Mouse (Mus musculus): Measurements from ENCODE around the gene Csmd2. TPM values are rescaled to one million over a fixed set of nuclear protein-coding genes. Genes with fewer than 3 reads are reported as not detected.
"Not testable (repeated sequence)": the region's sequence is repeated elsewhere in the genome, so short reads cannot be mapped to it uniquely, and the experiment has no call there.

The Csmd2 gene
- polyA plus RNA-seq, 1 experiment: not detected

GRCm38 (mm10) chr4:128593286-128593685, 605.6 kb downstream of the Csmd2 start:
- Histone ChIP-seq H3K4me3 (replicated peaks; ENCODE audit: extremely low read depth, low read depth, low read length) (no peak overlapping the region), H3K4me1 (ENCODE audit: control insufficient read depth, insufficient read depth, low read length) (no peaks in the 10 kb centered on the region)
- DNase-seq: no peak
- 86% methylated on average over 4 of the region's 4 CpGs for WGBS
- TF ChIP-seq POLR2A (IDR thresholded peaks at IDR 0.05; ENCODE audit: borderline replicate concordance, extremely low read depth, low read depth, low read length): no peak
- TF ChIP-seq CTCF (IDR thresholded peaks at IDR 0.05; ENCODE audit: insufficient read depth, low read length): no peak

- TF ChIP-seq POLR2A (IDR thresholded peaks at IDR 0.05; ENCODE audit: borderline replicate concordance, extremely low read depth, low read depth, low read length): no peak
- TF ChIP-seq CTCF (IDR thresholded peaks at IDR 0.05; ENCODE audit: insufficient read depth, low read length): no peak
Observed at GRCm38 (mm10) chr4:128594062-128594461, 606.4 kb downstream of the Csmd2 start.

GRCm38 (mm10) chr4:128597801-128598560, 610.3 kb downstream of the Csmd2 start:
- 75% methylated on average over 12 of the region's 12 CpGs for WGBS
- no peak for TF ChIP-seq POLR2A (IDR thresholded peaks at IDR 0.05; ENCODE audit: borderline replicate concordance, extremely low read depth, low read depth, low read length)
- no peak for TF ChIP-seq CTCF (IDR thresholded peaks at IDR 0.05; ENCODE audit: insufficient read depth, low read length)
- no peak for DNase-seq

More at GRCm38 (mm10) chr4:128594062-128594461, 606.4 kb downstream of the Csmd2 start:
- WGBS: 82% methylated on average over 5 of the region's 5 CpGs
- Histone ChIP-seq H3K4me1 (ENCODE audit: control insufficient read depth, insufficient read depth, low read length) (no peaks in the 10 kb centered on the region), H3K4me3 (replicated peaks; ENCODE audit: extremely low read depth, low read depth, low read length) (no peak overlapping the region)
- DNase-seq: no peak

GRCm38 (mm10) chr4:128606586-128606985, 618.9 kb downstream of the Csmd2 start:
- TF ChIP-seq POLR2A (IDR thresholded peaks at IDR 0.05; ENCODE audit: borderline replicate concordance, extremely low read depth, low read depth, low read length) (no peak), CTCF (IDR thresholded peaks at IDR 0.05; ENCODE audit: insufficient read depth, low read length) (no peak)
- Histone ChIP-seq H3K4me1 (ENCODE audit: control insufficient read depth, insufficient read depth, low read length) (no peaks in the 10 kb centered on the region; the same call in 1 of the 2 replicates), H3K4me3 (replicated peaks; ENCODE audit: extremely low read depth, low read depth, low read length) (no peak overlapping the region)
- no peak for DNase-seq
- 93% methylated on average over 7 of the region's 7 CpGs for WGBS

More at GRCm38 (mm10) chr4:128597801-128598560, 610.3 kb downstream of the Csmd2 start:
- H3K4me3 ChIP-seq (replicated peaks; ENCODE audit: extremely low read depth, low read depth, low read length): no peak overlapping the region
- no peaks in the 10 kb centered on the region for H3K4me1 ChIP-seq (ENCODE audit: control insufficient read depth, insufficient read depth, low read length)

- TF ChIP-seq POLR2A (IDR thresholded peaks at IDR 0.05; ENCODE audit: borderline replicate concordance, extremely low read depth, low read depth, low read length) (no peak), CTCF (IDR thresholded peaks at IDR 0.05; ENCODE audit: insufficient read depth, low read length) (no peak)
- DNase-seq: no peak
- Histone ChIP-seq H3K4me1 (ENCODE audit: control insufficient read depth, insufficient read depth, low read length) (no peaks in the 10 kb centered on the region; the same call in 1 of the 2 replicates), H3K4me3 (replicated peaks; ENCODE audit: extremely low read depth, low read depth, low read length) (no peak overlapping the region)
- WGBS: 72% methylated on average over 11 of the region's 11 CpGs
Observed at GRCm38 (mm10) chr4:128607661-128608060, 620.0 kb downstream of the Csmd2 start.

- H3K4me3 ChIP-seq (replicated peaks; ENCODE audit: extremely low read depth, low read depth, low read length): peak overlapping the region; percentile 93
- TF ChIP-seq POLR2A (IDR thresholded peaks at IDR 0.05; ENCODE audit: borderline replicate concordance, extremely low read depth, low read depth, low read length) (no peak), CTCF (IDR thresholded peaks at IDR 0.05; ENCODE audit: insufficient read depth, low read length) (no peak)
- H3K4me1 ChIP-seq (ENCODE audit: control insufficient read depth, insufficient read depth, low read length): no peaks in the 10 kb centered on the region; the same call in 1 of the 2 replicates
- DNase-seq: peak; percentile 9
- WGBS: 5% methylated on average over 27 of the region's 27 CpGs
Observed at GRCm38 (mm10) chr4:128609276-128609924, 621.7 kb downstream of the Csmd2 start.

GRCm38 (mm10) chr4:128609925-128610402, 622.3 kb downstream of the Csmd2 start, which contains the start of gene Zscan20:
Gene Zscan20 (minus strand): TSS chr4:128610098.
- peak; percentile 92 for DNase-seq
- WGBS: under 1% methylated on average over 24 of the region's 24 CpGs
- H3K4me3 ChIP-seq (replicated peaks; ENCODE audit: extremely low read depth, low read depth, low read length): peak within 1 kb of the TSS; percentile 93
- H3K4me1 ChIP-seq (ENCODE audit: control insufficient read depth, insufficient read depth, low read length): no peaks in the 10 kb centered on the region; the same call in 1 of the 2 replicates
- TF ChIP-seq CTCF (IDR thresholded peaks at IDR 0.05; ENCODE audit: insufficient read depth, low read length): no peak
- TF ChIP-seq POLR2A (IDR thresholded peaks at IDR 0.05; ENCODE audit: borderline replicate concordance, extremely low read depth, low read depth, low read length): peak; percentile 63; the same call in 1 of the 2 replicates

GRCm38 (mm10) chr4:128610706-128611105, 623.0 kb downstream of the Csmd2 start:
- Histone ChIP-seq H3K4me1 (ENCODE audit: control insufficient read depth, insufficient read depth, low read length) (no peaks in the 10 kb centered on the region; the same call in 1 of the 2 replicates), H3K4me3 (replicated peaks; ENCODE audit: extremely low read depth, low read depth, low read length) (no peak overlapping the region)
- TF ChIP-seq POLR2A (IDR thresholded peaks at IDR 0.05; ENCODE audit: borderline replicate concordance, extremely low read depth, low read depth, low read length) (no peak), CTCF (IDR thresholded peaks at IDR 0.05; ENCODE audit: insufficient read depth, low read length) (no peak)
- WGBS: 24% methylated on average over 10 of the region's 10 CpGs
- peak; percentile 18 for DNase-seq

GRCm38 (mm10) chr4:128611726-128612125, 624.1 kb downstream of the Csmd2 start:
- not testable (repeated sequence) for DNase-seq; H3K4me1 ChIP-seq (ENCODE audit: control insufficient read depth, insufficient read depth, low read length); H3K4me3 ChIP-seq (replicated peaks; ENCODE audit: extremely low read depth, low read depth, low read length)
- WGBS: 78% methylated on average over 3 of the region's 3 CpGs

All from lung, adult 2 months (tissue).